ENCODE assay signal across 8 mouse cellular contexts in genomic region chr6:134792141-134793045, GRCm38 (mm10). TPM values are rescaled to one million over a fixed set of nuclear protein-coding genes. Genes with fewer than 3 reads are reported as not detected.
DNase-seq lines count a peak whose midpoint lies in the region; ATAC-seq and TF ChIP-seq lines count a peak whose summit lies in the region.

Gene Dusp16 (minus strand): TSS chr6:134792625.

- TF ChIP-seq POLR2A in testis, adult 2 months (IDR thresholded peaks at IDR 0.05; ENCODE audit: control insufficient read depth, low read depth, low read length): 0 out of 2 replicates have a peak, but pooled peaks have one; percentile 3

- H3K9me3 ChIP-seq in G1E (replicated peaks): no peaks in the 10 kb centered on the region
- H3K9me3 ChIP-seq in forebrain, embryonic 15.5 days: no peaks in the 10 kb centered on the region
- no peaks in the 10 kb centered on the region for H3K9me3 ChIP-seq in liver, embryonic 16.5 days (replicated peaks; ENCODE audit: control insufficient read depth, low read length)
- no peaks in the 10 kb centered on the region for H3K9me3 ChIP-seq in neural tube, embryonic 13.5 days

- H3K4me2 ChIP-seq in forebrain, embryonic 15.5 days (replicated peaks): peak within 1 kb of the TSS; percentile 67
- peak within 1 kb of the TSS; percentile 94 for H3K4me2 ChIP-seq in liver, embryonic 16.5 days (ENCODE audit: low read depth, low read length)
- H3K4me2 ChIP-seq in neural tube, embryonic 13.5 days: peak within 1 kb of the TSS; percentile 68

- peak; percentile 88 for DNase-seq in G1E (ENCODE audit: low spot score)
- DNase-seq in cerebellum, adult 11-12 months: peak; percentile 89
- DNase-seq in heart, postnatal 14 days: peak; percentile 85 to 93
- peak; percentile 95 for DNase-seq in large intestine, adult 2 months (ENCODE audit: low read depth, low spot score)

- peak within 1 kb of the TSS; percentile 86 for H3K27ac ChIP-seq in forebrain, embryonic 15.5 days (replicated peaks)
- H3K27ac ChIP-seq in liver, embryonic 16.5 days (ENCODE audit: low read length): peak within 1 kb of the TSS; percentile 92
- H3K27ac ChIP-seq in neural tube, embryonic 13.5 days (replicated peaks): peak within 1 kb of the TSS; percentile 87
- peak within 1 kb of the TSS; percentile 98 for H3K27ac ChIP-seq in testis, adult 2 months (ENCODE audit: control insufficient read depth, insufficient read depth, low read depth, low read length)

- H3K36me3 ChIP-seq in G1E (replicated peaks): peaks cover 8% of the 10 kb centered on the region
- H3K36me3 ChIP-seq in forebrain, embryonic 15.5 days: no peaks in the 10 kb centered on the region
- no peaks in the 10 kb centered on the region for H3K36me3 ChIP-seq in liver, embryonic 16.5 days (ENCODE audit: control insufficient read depth, insufficient read depth)
- no peaks in the 10 kb centered on the region for H3K36me3 ChIP-seq in neural tube, embryonic 13.5 days
- no peaks in the 10 kb centered on the region for H3K36me3 ChIP-seq in testis, adult 2 months (ENCODE audit: control insufficient read depth, insufficient read depth, low read length)

- intact Hi-C loops in heart, postnatal 14 days (cut with DNase I): loop anchor here (2.0 to 10.0 kb wide), 5 partner anchors 36 to 368 kb away; partner anchors contain the start of gene Cdkn1b

- H3K27me3 ChIP-seq in G1E (ENCODE audit: insufficient read depth, low read length): no peaks in the 10 kb centered on the region
- no peaks in the 10 kb centered on the region for H3K27me3 ChIP-seq in forebrain, embryonic 15.5 days
- no peaks in the 10 kb centered on the region for H3K27me3 ChIP-seq in liver, embryonic 16.5 days (ENCODE audit: control insufficient read depth, insufficient read depth, low read depth, low read length)
- peaks cover 9% of the 10 kb centered on the region; the same call in 1 of the 2 replicates for H3K27me3 ChIP-seq in neural tube, embryonic 13.5 days
- no peaks in the 10 kb centered on the region for H3K27me3 ChIP-seq in testis, adult 2 months (ENCODE audit: control insufficient read depth, insufficient read depth, low read length)

- ATAC-seq in G1E (ENCODE audit: extremely low read depth, insufficient number of reproducible peaks, low FRiP score, poor library complexity, severe bottlenecking): peak; percentile 75
- peak; percentile 92 for ATAC-seq in forebrain, embryonic 15.5 days (replicated peaks)
- ATAC-seq in liver, embryonic 16.5 days (ENCODE audit: low read depth): peak; percentile 92
- peak; percentile 86 for ATAC-seq in neural tube, embryonic 13.5 days (ENCODE audit: low read depth)

- H3K4me1 ChIP-seq in G1E (ENCODE audit: insufficient read depth, low read depth, low read length): peaks cover 48% of the 10 kb centered on the region
- H3K4me1 ChIP-seq in forebrain, embryonic 15.5 days: peaks cover 28% of the 10 kb centered on the region
- H3K4me1 ChIP-seq in liver, embryonic 16.5 days (ENCODE audit: control insufficient read depth, low read depth, low read length): peaks cover 28% of the 10 kb centered on the region
- H3K4me1 ChIP-seq in neural tube, embryonic 13.5 days (replicated peaks): peaks cover 22% of the 10 kb centered on the region; the same call in 1 of the 2 replicates
- peaks cover 19% of the 10 kb centered on the region for H3K4me1 ChIP-seq in testis, adult 2 months (ENCODE audit: control insufficient read depth, insufficient read depth, low read length)

- peak within 1 kb of the TSS; percentile 85 for H3K4me3 ChIP-seq in G1E (ENCODE audit: low read depth, low read length)
- H3K4me3 ChIP-seq in forebrain, embryonic 15.5 days: peak within 1 kb of the TSS; percentile 76
- H3K4me3 ChIP-seq in liver, embryonic 16.5 days (ENCODE audit: low read depth, low read length): peak within 1 kb of the TSS; percentile 85
- peak within 1 kb of the TSS; percentile 72 for H3K4me3 ChIP-seq in neural tube, embryonic 13.5 days
- peak within 1 kb of the TSS; percentile 98 for H3K4me3 ChIP-seq in testis, adult 2 months (ENCODE audit: control insufficient read depth, low read depth, low read length)

- under 1% methylated on average over 90 of the region's 108 CpGs for WGBS in forebrain, embryonic 15.5 days
- under 1% methylated on average over 107 of the region's 108 CpGs for WGBS in large intestine, adult 2 months
- WGBS in liver, embryonic 16.5 days (ENCODE audit: insufficient replicate concordance): under 1% methylated on average over 84 of the region's 108 CpGs
- WGBS in neural tube, embryonic 13.5 days: under 1% methylated on average over 84 of the region's 108 CpGs

- peak within 1 kb of the TSS; percentile 65 for H3K9ac ChIP-seq in forebrain, embryonic 15.5 days (replicated peaks)
- H3K9ac ChIP-seq in liver, embryonic 16.5 days (ENCODE audit: low read depth, low read length): peak within 1 kb of the TSS; percentile 95
- H3K9ac ChIP-seq in neural tube, embryonic 13.5 days: peak within 1 kb of the TSS; percentile 87

- no peak for TF ChIP-seq CTCF in G1E (IDR thresholded peaks at IDR 0.05; ENCODE audit: low read depth, low read length)
- no peak for TF ChIP-seq CTCF in testis, adult 2 months (IDR thresholded peaks at IDR 0.05; ENCODE audit: control insufficient read depth, insufficient read depth, insufficient replicate concordance, low read depth, low read length)

RNA-seq across cellular contexts. Expression of gene Dusp16, which starts in this region (rescaled TPM):
- total RNA-seq in G1E (2014; fragmentation: Nextera tagmentation): 55.5 TPM in 2 replicates
- total RNA-seq in G1E (2017): 9.9 and 15.0 TPM in 2 replicates
- 2.9 and 5.2 TPM in 2 replicates for polyA plus RNA-seq in G1E (2012)
- 8.5 and 10.3 TPM in 2 replicates for polyA plus RNA-seq in forebrain, embryonic 15.5 days (2015; fragmentation: Nextera tagmentation; extraction: Ambion mirVana)
- total RNA-seq in heart, postnatal 14 days (2021): 10 to 100 TPM; 22.6 to 22.7 TPM
- 9.3 and 22.1 TPM in 2 replicates for polyA plus RNA-seq in large intestine, adult 2 months (2012; rRNA removed)
- polyA plus RNA-seq in liver, embryonic 16.5 days (2015; fragmentation: Nextera tagmentation; extraction: Ambion mirVana): 5.7 and 6.1 TPM in 2 replicates
- 6.0 and 7.0 TPM in 2 replicates for polyA plus RNA-seq in neural tube, embryonic 13.5 days (2015; fragmentation: Nextera tagmentation; extraction: Ambion mirVana)
- polyA plus RNA-seq in testis, adult 2 months (2012; rRNA removed): 11.0 and 16.1 TPM in 2 replicates

Comparison
In these comparisons a context has a peak if more than half of its experiments do, and no peak if none do; other contexts are left out.
1. Peak in every context shown above with its lines: DNase-seq, ATAC-seq, H3K4me3 ChIP-seq and H3K27ac ChIP-seq.